Mouse (Mus musculus) kidney, embryonic 15.5 days (tissue): Measurements from ENCODE around the gene Nbas. TPM values are rescaled to one million over a fixed set of nuclear protein-coding genes. Genes with fewer than 3 reads are reported as not detected.
A peak's percentile ranks its signal among the peaks of the same experiment; 100 is the strongest.

Experiments
- ATAC-seq: fragments of 200-750 bp; cut with Nextera tagmentation; replicated peaks from 2 replicates; pipeline ENCODE4 v1.8.0; 2017; ENCODE audit warnings: moderate TSS enrichment; ENCODE audit not compliant: low FRiP score
- H3K27ac ChIP-seq: fragments of 300-500 bp; sonication (generic); 2 replicates; pipeline ENCODE4 v1.5.1; 2015; ENCODE audit warnings: mild to moderate bottlenecking, inconsistent platforms
- H3K27me3 ChIP-seq: fragments of 300-500 bp; sonication (generic); 2 replicates; pipeline ENCODE4 v1.6.1; 2015; ENCODE audit warnings: inconsistent platforms
- H3K36me3 ChIP-seq: fragments of 300-500 bp; sonication (generic); 2 replicates; pipeline ENCODE4 v1.6.1; 2015; ENCODE audit warnings: inconsistent platforms
- H3K4me1 ChIP-seq: fragments of 300-500 bp; sonication (generic); 2 replicates; pipeline ENCODE4 v1.6.1; 2015; ENCODE audit warnings: inconsistent platforms
- H3K4me2 ChIP-seq: fragments of 300-500 bp; sonication (generic); 2 replicates; pipeline ENCODE4 v1.6.1; 2015; ENCODE audit warnings: moderate library complexity, mild to moderate bottlenecking, inconsistent platforms
- H3K4me3 ChIP-seq: fragments of 300-500 bp; sonication (generic); replicated peaks from 2 replicates; pipeline ENCODE4 v1.5.1; 2015; ENCODE audit warnings: mild to moderate bottlenecking, inconsistent platforms
- H3K9ac ChIP-seq: fragments of 300-500 bp; sonication (generic); 2 replicates; pipeline ENCODE4 v1.6.1; 2015; ENCODE audit warnings: mild to moderate bottlenecking, inconsistent platforms
- H3K9me3 ChIP-seq: fragments of 300-500 bp; sonication (generic); replicated peaks from 2 replicates; pipeline ENCODE4 v1.6.1; 2016; ENCODE audit warnings: inconsistent platforms
- WGBS: fragments of 180-500 bp; shearing (Covaris S2); methylation state at CpG from one replicate; pipeline ENCODE4 v1.1.7; 2015; ENCODE audit warnings: mixed read lengths; 5-methylcytosine and 5-hydroxymethylcytosine counted together
- polyA plus RNA-seq: library from polyadenylated mRNA; unstranded; fragments of >200 nt; fragmentation: Nextera tagmentation; extraction: Ambion mirVana; gene quantifications from 2 replicates; pipeline ENCODE4 v1.2.1, GENCODE M21; 2015

Gene Nbas
- polyA plus RNA-seq, 1 experiment from 2014 or later, result 14.5 TPM

- Histone ChIP-seq H3K4me1 (no peaks in the 10 kb centered on the region), H3K27me3 (no peaks in the 10 kb centered on the region), H3K4me2 (no peak overlapping the region), H3K9me3 (no peaks in the 10 kb centered on the region), H3K36me3 (peaks cover 26% of the 10 kb centered on the region), H3K27ac (no peak overlapping the region), H3K4me3 (no peak overlapping the region), H3K9ac (no peak overlapping the region)
- 96% methylated on average over 2 of the region's 2 CpGs for WGBS
- no peak for ATAC-seq
These were observed 149.7 kb downstream of the Nbas start for GRCm38 (mm10) chr12:13418651-13419050.

GRCm38 (mm10) chr12:13430219-13430618 lies 161.3 kb downstream of the Nbas start:
- no peak for ATAC-seq
- Histone ChIP-seq H3K9ac (no peak overlapping the region), H3K4me1 (no peaks in the 10 kb centered on the region), H3K9me3 (no peaks in the 10 kb centered on the region), H3K27me3 (no peaks in the 10 kb centered on the region), H3K36me3 (peaks cover 24% of the 10 kb centered on the region), H3K4me2 (no peak overlapping the region), H3K27ac (no peak overlapping the region), H3K4me3 (no peak overlapping the region)
- WGBS, result 86% methylated on average over 1 of the region's 1 CpGs

- ATAC-seq, result peak; percentile 97
These were observed 175.9 kb downstream of the Nbas start for GRCm38 (mm10) chr12:13444653-13445431.

DNA sequence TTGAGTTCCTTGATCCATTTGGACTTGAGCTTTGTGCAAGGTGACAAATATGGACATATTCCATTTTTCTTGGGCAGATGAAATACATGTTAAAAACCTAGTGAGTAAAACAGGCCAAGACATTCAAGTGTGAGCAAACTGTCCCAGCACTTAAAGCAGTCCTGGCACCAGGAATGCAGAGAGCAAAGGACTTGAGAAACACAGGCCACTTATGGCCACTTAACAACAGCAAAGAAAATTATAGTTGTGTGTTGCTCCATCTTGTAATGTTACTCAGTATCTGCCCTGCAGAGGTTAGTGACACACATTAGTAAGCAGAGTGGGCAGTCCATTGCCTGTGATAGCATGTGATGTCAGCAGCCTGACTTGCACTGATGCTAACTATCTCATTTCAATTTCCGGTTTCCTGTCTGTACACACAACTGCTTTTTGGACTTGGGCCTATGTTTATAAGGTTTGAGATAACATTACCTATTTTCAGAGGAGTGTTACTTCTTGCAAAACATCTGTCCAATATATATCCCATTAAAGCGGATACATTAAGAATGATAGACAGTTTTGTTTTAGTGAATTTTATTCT lies 176.6 kb downstream of the Nbas start:
- H3K27me3 ChIP-seq, result no peaks in the 10 kb centered on the region
- no peak overlapping the region for H3K4me3 ChIP-seq
- 0 out of 2 replicates have a peak, but pooled peaks cover 5% of the 10 kb centered on the region for H3K36me3 ChIP-seq
- H3K9me3 ChIP-seq, result no peaks in the 10 kb centered on the region
- no peak overlapping the region for H3K27ac ChIP-seq
- H3K9ac ChIP-seq, result no peak overlapping the region
- WGBS, result 77% methylated on average over 2 of the region's 2 CpGs
- no peak for ATAC-seq
- H3K4me2 ChIP-seq, result no peak overlapping the region
- 0 out of 2 replicates have a peak, but pooled peaks cover 8% of the 10 kb centered on the region for H3K4me1 ChIP-seq

More at GRCm38 (mm10) chr12:13444653-13445431, 175.9 kb downstream of the Nbas start:
- H3K36me3 ChIP-seq, result 0 out of 2 replicates have a peak, but pooled peaks cover 5% of the 10 kb centered on the region
- no peak overlapping the region for H3K9ac ChIP-seq
- no peaks in the 10 kb centered on the region for H3K27me3 ChIP-seq
- H3K4me3 ChIP-seq, result no peak overlapping the region
- H3K4me2 ChIP-seq, result no peak overlapping the region
- H3K9me3 ChIP-seq, result no peaks in the 10 kb centered on the region
- WGBS, result 45% methylated on average over 4 of the region's 4 CpGs
- 0 out of 2 replicates have a peak, but pooled peaks cover 8% of the 10 kb centered on the region for H3K4me1 ChIP-seq
- H3K27ac ChIP-seq, result no peak overlapping the region

GRCm38 (mm10) chr12:13448916-13449315 lies 180.0 kb downstream of the Nbas start:
- WGBS, result 73% methylated on average over 2 of the region's 2 CpGs
- no peak overlapping the region for H3K4me3 ChIP-seq
- no peaks in the 10 kb centered on the region for H3K9me3 ChIP-seq
- no peak overlapping the region for H3K27ac ChIP-seq
- no peaks in the 10 kb centered on the region for H3K27me3 ChIP-seq
- H3K36me3 ChIP-seq, result peaks cover 7% of the 10 kb centered on the region
- no peak overlapping the region for H3K4me2 ChIP-seq
- ATAC-seq, result no peak
- H3K4me1 ChIP-seq, result 0 out of 2 replicates have a peak, but pooled peaks cover 8% of the 10 kb centered on the region
- H3K9ac ChIP-seq, result no peak overlapping the region

- Histone ChIP-seq H3K27ac (no peak overlapping the region), H3K4me3 (no peak overlapping the region), H3K36me3 (peaks cover 12% of the 10 kb centered on the region), H3K9me3 (no peaks in the 10 kb centered on the region), H3K4me2 (no peak overlapping the region), H3K4me1 (no peaks in the 10 kb centered on the region), H3K27me3 (no peaks in the 10 kb centered on the region), H3K9ac (no peak overlapping the region)
- WGBS, result 70% methylated on average over 2 of the region's 2 CpGs
- ATAC-seq, result no peak
These were observed 183.1 kb downstream of the Nbas start for GRCm38 (mm10) chr12:13452050-13452449.

- WGBS, result 77% methylated on average over 6 of the region's 6 CpGs
- Histone ChIP-seq H3K9me3 (no peaks in the 10 kb centered on the region), H3K36me3 (peaks cover 9% of the 10 kb centered on the region; the same call in 1 of the 2 replicates), H3K9ac (no peak overlapping the region), H3K4me1 (no peaks in the 10 kb centered on the region), H3K4me3 (no peak overlapping the region), H3K27me3 (no peaks in the 10 kb centered on the region), H3K27ac (no peak overlapping the region), H3K4me2 (no peak overlapping the region)
- no peak for ATAC-seq
These were observed 191.4 kb downstream of the Nbas start for GRCm38 (mm10) chr12:13460223-13460853.

GRCm38 (mm10) chr12:13461558-13462153 lies 192.7 kb downstream of the Nbas start:
- Histone ChIP-seq H3K9me3 (no peaks in the 10 kb centered on the region), H3K4me3 (no peak overlapping the region), H3K27me3 (no peaks in the 10 kb centered on the region), H3K4me1 (no peaks in the 10 kb centered on the region), H3K4me2 (no peak overlapping the region), H3K36me3 (0 out of 2 replicates have a peak, but pooled peaks cover 4% of the 10 kb centered on the region), H3K27ac (no peak overlapping the region), H3K9ac (no peak overlapping the region)
- 71% methylated on average over 9 of the region's 9 CpGs for WGBS
- no peak for ATAC-seq

GRCm38 (mm10) chr12:13462397-13462796 lies 193.5 kb downstream of the Nbas start:
- Histone ChIP-seq H3K27me3 (no peaks in the 10 kb centered on the region), H3K4me2 (no peak overlapping the region), H3K27ac (no peak overlapping the region), H3K4me1 (no peaks in the 10 kb centered on the region), H3K9me3 (no peaks in the 10 kb centered on the region), H3K4me3 (no peak overlapping the region), H3K36me3 (0 out of 2 replicates have a peak, but pooled peaks cover 1% of the 10 kb centered on the region), H3K9ac (no peak overlapping the region)
- WGBS, result 87% methylated on average over 6 of the region's 6 CpGs
- ATAC-seq, result no peak

- 89% methylated on average over 2 of the region's 2 CpGs for WGBS
- ATAC-seq, result no peak
These were observed 196.6 kb downstream of the Nbas start for GRCm38 (mm10) chr12:13465554-13465953.

DNA sequence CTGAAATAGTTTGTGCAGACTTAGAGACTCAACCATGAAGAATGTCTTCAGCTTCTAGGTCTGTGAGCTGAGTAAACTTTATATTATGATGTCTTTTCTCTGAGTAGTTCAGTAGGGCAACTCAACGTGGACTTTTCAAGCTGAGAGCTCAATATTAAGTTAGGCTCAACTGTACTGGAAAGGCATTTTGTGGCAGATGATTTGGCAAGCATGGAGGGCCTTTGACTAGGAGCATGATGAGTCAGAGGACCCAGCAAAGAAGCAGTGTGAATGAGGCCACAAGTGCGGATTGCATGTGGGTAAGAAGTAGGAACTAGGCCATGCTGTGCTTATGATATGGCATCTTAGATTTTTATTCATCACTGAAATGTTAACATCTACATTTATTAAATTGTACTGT lies 205.9 kb downstream of the Nbas start:
- H3K27me3 ChIP-seq, result no peaks in the 10 kb centered on the region
- H3K36me3 ChIP-seq, result no peaks in the 10 kb centered on the region; the same call in 1 of the 2 replicates
- no peak overlapping the region for H3K4me3 ChIP-seq
- 87% methylated on average over 2 of the region's 2 CpGs for WGBS
- no peaks in the 10 kb centered on the region for H3K9me3 ChIP-seq
- no peak for ATAC-seq
- H3K4me1 ChIP-seq, result no peaks in the 10 kb centered on the region
- no peak overlapping the region for H3K27ac ChIP-seq
- no peak overlapping the region for H3K9ac ChIP-seq
- H3K4me2 ChIP-seq, result no peak overlapping the region

More at GRCm38 (mm10) chr12:13465554-13465953, 196.6 kb downstream of the Nbas start:
- no peaks in the 10 kb centered on the region for H3K27me3 ChIP-seq
- H3K27ac ChIP-seq, result no peak overlapping the region
- H3K4me2 ChIP-seq, result no peak overlapping the region
- no peaks in the 10 kb centered on the region for H3K9me3 ChIP-seq
- H3K4me1 ChIP-seq, result no peaks in the 10 kb centered on the region
- no peaks in the 10 kb centered on the region; the same call in 1 of the 2 replicates for H3K36me3 ChIP-seq
- no peak overlapping the region for H3K9ac ChIP-seq
- H3K4me3 ChIP-seq, result no peak overlapping the region

GRCm38 (mm10) chr12:13479163-13479562 lies 210.2 kb downstream of the Nbas start:
- Histone ChIP-seq H3K4me1 (no peaks in the 10 kb centered on the region), H3K4me2 (no peak overlapping the region), H3K36me3 (no peaks in the 10 kb centered on the region), H3K9ac (no peak overlapping the region), H3K27ac (no peak overlapping the region), H3K27me3 (no peaks in the 10 kb centered on the region), H3K9me3 (no peaks in the 10 kb centered on the region), H3K4me3 (no peak overlapping the region)
- ATAC-seq, result no peak
- 84% methylated on average over 7 of the region's 7 CpGs for WGBS
